Mouse (Mus musculus): ENCODE measurements around the gene Gpatch2l.

Gene Gpatch2l

GRCm38 (mm10) chr12:86241604-86242536 lies at the start of gene Gpatch2l:
TSS of gene Gpatch2l (plus strand) at chr12:86241858.
- DNase-seq (ENCODE audit: low spot score): peak; percentile 95

- DNase-seq (ENCODE audit: low spot score): no peak
Observed at GRCm38 (mm10) chr12:86192036-86192449, 49.6 kb upstream of the Gpatch2l start.

- no peak for DNase-seq (ENCODE audit: low spot score)
Observed at GRCm38 (mm10) chr12:86196944-86197343, 44.7 kb upstream of the Gpatch2l start.

- no peak for DNase-seq (ENCODE audit: low spot score)
Observed at GRCm38 (mm10) chr12:86203443-86204057, 38.1 kb upstream of the Gpatch2l start.

GRCm38 (mm10) chr12:86211099-86211520 lies 30.5 kb upstream of the Gpatch2l start:
- peak; percentile 46 for DNase-seq (ENCODE audit: low spot score)

- peak; percentile 86 for DNase-seq (ENCODE audit: low spot score)
Observed at GRCm38 (mm10) chr12:86212693-86213470, 28.8 kb upstream of the Gpatch2l start.

GRCm38 (mm10) chr12:86214201-86214600 lies 27.5 kb upstream of the Gpatch2l start:
- DNase-seq (ENCODE audit: low spot score): no peak

- no peak for DNase-seq (ENCODE audit: low spot score)
Observed at GRCm38 (mm10) chr12:86216687-86217421, 24.8 kb upstream of the Gpatch2l start.

GRCm38 (mm10) chr12:86220200-86221021 lies 21.2 kb upstream of the Gpatch2l start:
- DNase-seq (ENCODE audit: low spot score): no peak

- no peak for DNase-seq (ENCODE audit: low spot score)
Observed at GRCm38 (mm10) chr12:86221074-86221703, 20.5 kb upstream of the Gpatch2l start.

- DNase-seq (ENCODE audit: low spot score): no peak
Observed at GRCm38 (mm10) chr12:86234295-86234694, 7.4 kb upstream of the Gpatch2l start.

- DNase-seq (ENCODE audit: low spot score): no peak
Observed at GRCm38 (mm10) chr12:86238736-86239135, 2.9 kb upstream of the Gpatch2l start.

- DNase-seq (ENCODE audit: low spot score): no peak
Observed at GRCm38 (mm10) chr12:86242563-86242962, 905 bp downstream of the Gpatch2l start.

- DNase-seq (ENCODE audit: low spot score): no peak
Observed at GRCm38 (mm10) chr12:86243936-86244335, 2.3 kb downstream of the Gpatch2l start.

- no peak for DNase-seq (ENCODE audit: low spot score)
Observed at GRCm38 (mm10) chr12:86250183-86250582, 8.5 kb downstream of the Gpatch2l start.

- DNase-seq (ENCODE audit: low spot score): no peak
Observed at GRCm38 (mm10) chr12:86254910-86255309, 13.3 kb downstream of the Gpatch2l start.

- DNase-seq (ENCODE audit: low spot score): no peak
Observed at GRCm38 (mm10) chr12:86271626-86272025, 30.0 kb downstream of the Gpatch2l start.

- DNase-seq (ENCODE audit: low spot score): no peak
Observed at GRCm38 (mm10) chr12:86274246-86274645, 32.6 kb downstream of the Gpatch2l start.

- no peak for DNase-seq (ENCODE audit: low spot score)
Observed at GRCm38 (mm10) chr12:86275731-86276130, 34.1 kb downstream of the Gpatch2l start.

GRCm38 (mm10) chr12:86276463-86276862 lies 34.8 kb downstream of the Gpatch2l start:
- DNase-seq (ENCODE audit: low spot score): no peak
